Mouse (Mus musculus) limb, embryonic 14.5 days (tissue): Measurements from ENCODE around the gene Clca3a1. TPM values are rescaled to one million over a fixed set of nuclear protein-coding genes. Genes with fewer than 3 reads are reported as not detected.

ENCODE experiments used
- ATAC-seq: fragments of 200-750 bp; cut with Nextera tagmentation; 2 replicates; pipeline ENCODE4 v1.8.0; 2017; ENCODE audit warnings: low read depth, moderate number of reproducible peaks, moderate TSS enrichment; ENCODE audit not compliant: low FRiP score
- DNase-seq: peaks from one replicate; pipeline ENCODE4 v3.0.0-alpha.2; 2015; ENCODE audit warnings: low spot score
- H3K27ac ChIP-seq: fragments of 300-500 bp; sonication (generic); replicated peaks from 2 replicates; pipeline ENCODE4 v1.5.1; 2014; ENCODE audit warnings: low read depth, mild to moderate bottlenecking, low read length, moderate library complexity, mixed read lengths
- H3K27me3 ChIP-seq: fragments of 300-500 bp; sonication (generic); 2 replicates; pipeline ENCODE4 v1.6.1; 2014; ENCODE audit warnings: low read length, mixed read lengths; ENCODE audit not compliant: control insufficient read depth, insufficient read depth
- H3K36me3 ChIP-seq: fragments of 300-500 bp; sonication (generic); 2 replicates; pipeline ENCODE4 v1.6.1; 2014; ENCODE audit warnings: mild to moderate bottlenecking, low read length, moderate library complexity, mixed read lengths; ENCODE audit not compliant: control insufficient read depth, insufficient read depth
- H3K4me1 ChIP-seq: fragments of 300-500 bp; sonication (generic); 2 replicates; pipeline ENCODE4 v1.6.1; 2014; ENCODE audit warnings: antibody characterized with exemption, low read length, mixed read lengths; ENCODE audit not compliant: control insufficient read depth, insufficient read depth
- H3K4me2 ChIP-seq: fragments of 300-500 bp; sonication (generic); replicated peaks from 2 replicates; pipeline ENCODE4 v1.6.1; 2014; ENCODE audit warnings: low read depth, mild to moderate bottlenecking, low read length, moderate library complexity; ENCODE audit not compliant: severe bottlenecking
- H3K4me3 ChIP-seq: fragments of 300-500 bp; sonication (generic); replicated peaks from 2 replicates; pipeline ENCODE4 v1.5.1; 2014; ENCODE audit warnings: low read length
- H3K9ac ChIP-seq: fragments of 300-500 bp; sonication (generic); 2 replicates; pipeline ENCODE4 v1.6.1; 2014; ENCODE audit warnings: mild to moderate bottlenecking, low read depth, low read length, moderate library complexity; ENCODE audit not compliant: severe bottlenecking
- H3K9me3 ChIP-seq: fragments of 300-500 bp; sonication (generic); 2 replicates; pipeline ENCODE4 v1.6.1; 2016; ENCODE audit warnings: low read length; ENCODE audit not compliant: control insufficient read depth
- POLR2A ChIP-seq: fragments of 200-500 bp; IDR thresholded peaks from 2 replicates; pipeline ENCODE4 v1.8.0; 2012; ENCODE audit warnings: inconsistent platforms, mild to moderate bottlenecking, moderate library complexity, borderline replicate concordance; ENCODE audit not compliant: insufficient read depth, insufficient read length; ENCODE audit errors: extremely low read depth
- WGBS: fragments of 180-500 bp; shearing (Covaris S2); extraction: QIAGEN DNeasy Blood & Tissue Kit; methylation state at CpG from one replicate; pipeline ENCODE4 v1.1.7; 2014; 5-methylcytosine and 5-hydroxymethylcytosine counted together
- polyA plus RNA-seq, 2 experiments: library from polyadenylated mRNA; depleted of rRNA in 1 of 2; stranded (reverse) in 1 of 2; unstranded in 1 of 2; fragments of >200 nt; fragmentation: Nextera tagmentation in 1 of 2; extraction: Ambion mirVana in 1 of 2; gene quantifications; 2 replicates each; pipeline versions ENCODE4 v1.2.1 to v1.2.3; 2012 to 2014

The Clca3a1 gene
- polyA plus RNA-seq, 2 experiments: 0.70 to 2.0 TPM

DNA sequence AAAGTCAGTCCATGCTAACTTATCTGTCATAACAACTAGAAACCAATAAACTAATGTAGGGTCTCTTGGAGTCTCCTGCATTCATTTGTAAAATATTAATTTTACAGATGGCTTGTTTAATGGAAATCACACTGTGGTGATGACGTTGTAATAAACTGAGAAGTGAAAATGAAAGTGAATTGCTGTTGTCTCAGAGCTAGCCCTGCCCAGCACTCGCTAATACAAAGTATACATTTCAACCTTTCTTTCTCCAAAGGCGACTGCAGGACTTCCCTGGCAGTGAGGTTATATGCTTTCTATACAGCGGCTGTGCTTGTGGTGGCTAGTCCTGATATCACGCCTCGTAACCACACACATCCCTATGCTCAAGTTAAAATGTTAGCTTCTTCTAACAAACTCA lies 56.8 kb downstream of the Clca3a1 start:
- no peak for TF ChIP-seq POLR2A
- peaks cover 60% of the 10 kb centered on the region for H3K36me3 ChIP-seq

DNA sequence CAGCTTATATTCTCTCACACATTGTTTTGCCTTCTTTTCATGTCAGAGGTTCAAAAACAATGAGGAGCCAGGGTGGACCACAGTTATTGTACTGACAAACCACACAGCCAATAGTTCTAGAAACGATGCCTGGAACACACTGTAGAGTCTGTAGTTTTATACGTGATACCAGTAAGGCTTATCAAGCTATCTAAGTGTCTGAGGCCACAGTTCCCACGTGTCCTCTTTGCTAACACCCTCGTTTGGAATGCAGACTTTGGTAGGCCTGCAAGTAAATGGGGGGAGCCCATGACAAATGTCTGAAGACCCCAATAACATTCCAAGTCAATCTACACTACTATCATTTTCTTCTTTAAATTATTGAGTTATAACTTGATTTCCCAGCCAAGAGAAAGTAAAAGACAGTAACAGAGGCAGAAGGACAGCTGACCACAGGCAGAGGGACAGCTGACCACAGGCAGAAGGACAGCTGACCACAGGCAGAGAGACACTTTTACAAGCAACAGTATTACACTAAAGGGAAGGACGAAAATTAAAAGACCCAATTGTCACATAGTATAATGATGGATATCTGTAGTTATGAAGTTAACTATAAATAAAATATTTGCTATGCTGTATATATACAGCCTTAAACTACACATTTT lies 61.9 kb downstream of the Clca3a1 start:
- H3K4me3 ChIP-seq: no peak overlapping the region
- H3K9ac ChIP-seq: no peak overlapping the region
- H3K9me3 ChIP-seq: no peaks in the 10 kb centered on the region
- H3K27me3 ChIP-seq: no peaks in the 10 kb centered on the region
- no peak for ATAC-seq
- no peak for TF ChIP-seq POLR2A
- no peaks in the 10 kb centered on the region for H3K4me1 ChIP-seq
- 84% methylated on average over 5 of the region's 5 CpGs for WGBS
- no peak overlapping the region for H3K4me2 ChIP-seq
- H3K36me3 ChIP-seq: peaks cover 72% of the 10 kb centered on the region
- H3K27ac ChIP-seq: no peak overlapping the region
- DNase-seq: no peak

More for the DNA sequence above, 56.8 kb downstream of the Clca3a1 start:
- Histone ChIP-seq H3K4me1 (no peaks in the 10 kb centered on the region), H3K4me2 (no peak overlapping the region), H3K27me3 (no peaks in the 10 kb centered on the region), H3K27ac (no peak overlapping the region), H3K9me3 (no peaks in the 10 kb centered on the region), H3K9ac (no peak overlapping the region), H3K4me3 (no peak overlapping the region)
- ATAC-seq (no peak), DNase-seq (no peak)
- 90% methylated on average over 6 of the region's 6 CpGs for WGBS

DNA sequence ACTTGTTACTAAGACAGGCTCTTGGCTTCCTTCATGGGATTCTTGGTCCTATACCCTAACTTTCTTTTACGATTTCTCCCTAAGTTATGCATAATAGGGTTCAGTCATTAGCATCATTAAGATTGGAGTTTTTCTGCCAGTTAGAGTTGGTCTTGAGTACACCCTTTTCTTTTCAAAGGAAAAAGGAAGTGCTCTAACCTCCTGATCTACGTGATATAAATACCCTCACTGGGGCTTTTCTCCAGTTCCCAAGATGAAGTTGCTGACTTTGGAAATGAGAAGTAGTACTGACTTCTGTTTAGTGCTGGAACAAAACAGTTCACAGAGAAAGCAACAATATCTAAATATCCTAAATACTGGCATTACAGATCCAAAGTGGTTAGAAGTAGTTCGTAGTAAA lies 62.8 kb downstream of the Clca3a1 start:
- H3K4me2 ChIP-seq: no peak overlapping the region
- no peak overlapping the region for H3K9ac ChIP-seq
- TF ChIP-seq POLR2A: no peak
- H3K4me1 ChIP-seq: no peaks in the 10 kb centered on the region
- no peak overlapping the region for H3K27ac ChIP-seq
- ATAC-seq (no peak), DNase-seq (no peak)
- H3K9me3 ChIP-seq: no peaks in the 10 kb centered on the region
- no peak overlapping the region for H3K4me3 ChIP-seq
- WGBS: 88% methylated on average over 3 of the region's 3 CpGs
- H3K36me3 ChIP-seq: peaks cover 71% of the 10 kb centered on the region
- no peaks in the 10 kb centered on the region for H3K27me3 ChIP-seq

DNA sequence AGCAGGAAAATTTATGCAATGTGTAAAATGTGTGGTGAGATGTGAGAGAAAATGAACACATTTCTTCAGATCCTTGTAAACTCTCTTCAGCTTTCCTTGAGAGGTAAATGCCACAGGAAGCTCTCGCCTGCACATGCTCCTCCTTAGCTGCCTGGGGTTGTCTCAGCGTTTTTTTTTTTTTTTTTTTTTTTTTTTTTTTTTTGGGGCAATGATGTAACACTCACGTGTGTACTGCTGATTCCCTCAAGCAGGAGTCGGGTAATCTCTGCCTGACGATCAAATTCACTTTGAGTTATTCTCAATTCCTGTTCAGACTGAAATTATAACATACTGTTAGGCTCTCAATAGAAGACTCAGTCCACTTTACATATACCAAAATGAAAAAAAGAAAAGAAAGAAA lies 63.6 kb downstream of the Clca3a1 start:
- Histone ChIP-seq H3K27me3 (no peaks in the 10 kb centered on the region), H3K27ac (no peak overlapping the region), H3K36me3 (peaks cover 68% of the 10 kb centered on the region), H3K9me3 (no peaks in the 10 kb centered on the region), H3K4me3 (no peak overlapping the region), H3K9ac (no peak overlapping the region), H3K4me2 (no peak overlapping the region), H3K4me1 (no peaks in the 10 kb centered on the region)
- TF ChIP-seq POLR2A: no peak
- ATAC-seq (no peak), DNase-seq (no peak)
- 68% methylated on average over 5 of the region's 5 CpGs for WGBS

DNA sequence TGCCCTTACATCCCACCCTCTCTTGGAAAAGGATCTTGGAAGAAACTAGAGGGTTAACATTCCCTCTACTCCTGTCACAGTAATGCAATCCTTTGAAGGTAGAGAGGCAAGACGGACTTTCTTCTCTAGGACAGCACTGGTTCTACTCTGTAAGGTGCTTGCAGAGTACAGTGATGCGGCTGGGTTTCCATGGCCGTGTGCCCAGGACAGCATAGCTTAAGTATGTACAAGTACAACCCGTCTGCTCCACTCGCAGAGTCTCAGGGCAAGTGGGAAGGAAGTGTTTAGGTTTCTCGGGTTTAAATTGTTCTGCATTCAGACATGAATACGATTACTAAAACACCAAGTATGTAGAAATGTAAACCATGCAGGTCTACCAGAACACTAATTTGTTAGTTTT lies 65.8 kb downstream of the Clca3a1 start:
- Histone ChIP-seq H3K9me3 (no peaks in the 10 kb centered on the region), H3K9ac (no peak overlapping the region), H3K27me3 (no peaks in the 10 kb centered on the region), H3K36me3 (peaks cover 74% of the 10 kb centered on the region), H3K27ac (no peak overlapping the region), H3K4me2 (no peak overlapping the region), H3K4me3 (no peak overlapping the region), H3K4me1 (no peaks in the 10 kb centered on the region)
- ATAC-seq: no peak
- TF ChIP-seq POLR2A: no peak
- DNase-seq: no peak
- 84% methylated on average over 7 of the region's 7 CpGs for WGBS
